Mouse (Mus musculus): ENCODE results near the gene Dhx15. TPM values are rescaled to one million over a fixed set of nuclear protein-coding genes. Genes with fewer than 3 reads are reported as not detected.

Gene Dhx15
- polyA plus RNA-seq, 1 experiment from 2014 or later = 87.5 TPM

DNA sequence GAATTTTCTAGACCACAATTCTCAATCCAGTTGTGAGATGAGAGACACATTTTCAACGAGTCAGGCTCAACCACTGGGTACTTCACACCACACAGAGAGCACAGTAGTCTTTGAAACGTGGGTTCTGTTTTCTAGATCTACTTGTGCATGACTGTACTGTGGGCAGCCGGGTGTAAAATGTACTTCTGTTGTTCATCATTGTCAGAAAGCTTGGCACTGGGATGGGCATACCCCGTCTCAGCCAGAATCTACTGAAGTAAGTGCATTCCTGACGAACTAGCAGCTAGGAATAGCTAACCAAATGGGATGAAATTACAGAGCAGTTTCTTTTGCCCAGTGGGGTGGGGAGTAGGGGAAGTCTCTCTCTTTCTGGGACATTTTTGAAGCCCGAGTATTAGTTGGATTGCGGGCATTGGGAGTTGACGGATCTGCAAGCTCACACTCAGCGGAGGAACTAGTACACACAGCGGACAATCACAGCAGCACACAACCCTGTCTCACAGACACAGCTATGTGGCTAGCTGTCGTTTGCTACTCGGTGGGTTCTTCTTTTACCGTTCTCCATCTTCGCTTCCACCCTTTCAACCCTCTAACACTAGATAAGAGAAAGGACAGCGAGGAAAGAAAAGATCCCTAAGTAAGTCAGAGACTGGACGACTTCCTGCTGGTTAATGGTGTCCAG, 54.7 kb downstream of the Dhx15 start:
- Histone ChIP-seq H3K9me3 (ENCODE audit: control insufficient read depth, low read length) (no peaks in the 10 kb centered on the region), H3K4me1 (ENCODE audit: control insufficient read depth, insufficient read depth, low read length) (no peaks in the 10 kb centered on the region), H3K27ac (replicated peaks; ENCODE audit: low read depth, low read length) (no peak overlapping the region), H3K9ac (replicated peaks; ENCODE audit: low read length) (no peak overlapping the region), H3K36me3 (ENCODE audit: control insufficient read depth, insufficient read depth, low read length) (0 out of 2 replicates have a peak, but pooled peaks cover 7% of the 10 kb centered on the region), H3K4me2 (ENCODE audit: low read length) (no peak overlapping the region), H3K27me3 (ENCODE audit: control insufficient read depth, insufficient read depth, low read length) (no peaks in the 10 kb centered on the region), H3K4me3 (replicated peaks; ENCODE audit: low read depth, low read length) (no peak overlapping the region)
- 87% methylated on average over 16 of the region's 16 CpGs for WGBS
- ATAC-seq (ENCODE audit: low FRiP score, low TSS enrichment) (no peak), DNase-seq (no peak)

DNA sequence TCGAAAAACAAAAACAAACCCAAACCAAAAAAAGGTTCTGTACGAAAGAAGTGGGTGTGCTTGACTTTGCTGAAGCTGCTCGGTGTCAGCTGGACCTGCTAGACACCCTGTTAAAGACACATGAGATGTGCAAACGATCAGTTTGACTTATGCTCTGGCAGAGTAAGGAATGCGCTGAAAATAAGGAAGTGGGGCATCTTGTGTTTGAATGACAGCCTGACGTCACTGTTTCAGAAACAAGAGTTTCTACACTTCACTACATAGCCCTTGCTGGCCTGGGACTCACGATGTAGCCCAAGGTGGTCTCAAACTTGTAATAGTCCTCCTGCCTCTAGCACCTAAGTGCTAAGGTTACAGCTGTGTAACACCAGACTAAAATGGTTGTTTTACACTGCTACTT, 57.5 kb downstream of the Dhx15 start:
- Histone ChIP-seq H3K27me3 (ENCODE audit: control insufficient read depth, insufficient read depth, low read length) (no peaks in the 10 kb centered on the region), H3K9ac (replicated peaks; ENCODE audit: low read length) (no peak overlapping the region), H3K4me1 (ENCODE audit: control insufficient read depth, insufficient read depth, low read length) (no peaks in the 10 kb centered on the region), H3K27ac (replicated peaks; ENCODE audit: low read depth, low read length) (no peak overlapping the region), H3K4me3 (replicated peaks; ENCODE audit: low read depth, low read length) (no peak overlapping the region), H3K36me3 (ENCODE audit: control insufficient read depth, insufficient read depth, low read length) (no peaks in the 10 kb centered on the region), H3K9me3 (ENCODE audit: control insufficient read depth, low read length) (no peaks in the 10 kb centered on the region), H3K4me2 (ENCODE audit: low read length) (no peak overlapping the region)
- DNase-seq = no peak
- 95% methylated on average over 7 of the region's 7 CpGs for WGBS
- no peak for ATAC-seq (ENCODE audit: low FRiP score, low TSS enrichment)

DNA sequence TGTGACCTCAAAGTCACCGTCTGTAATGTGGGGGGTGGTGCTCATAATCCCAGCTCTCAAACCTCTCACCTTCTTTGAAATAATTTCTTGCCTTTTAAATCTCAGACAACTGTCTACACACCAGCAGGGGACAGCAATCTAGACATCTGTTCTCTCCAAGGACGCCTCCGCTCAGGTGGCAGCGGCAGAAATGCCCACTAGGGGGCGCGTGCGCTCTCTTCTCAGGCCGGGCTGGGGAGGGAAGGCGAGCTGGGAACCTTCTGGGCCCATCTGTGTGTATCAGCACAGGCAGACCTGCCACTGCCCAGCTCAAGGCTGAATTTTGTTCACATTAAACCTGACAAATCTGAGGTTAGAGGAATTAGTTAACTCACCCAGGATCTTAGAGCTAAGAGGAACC, 58.2 kb downstream of the Dhx15 start:
- 0 out of 2 replicates have a peak, but pooled peaks have one; percentile 29 for ATAC-seq (ENCODE audit: low FRiP score, low TSS enrichment)
- H3K9ac ChIP-seq (replicated peaks; ENCODE audit: low read length) = no peak overlapping the region
- no peaks in the 10 kb centered on the region for H3K27me3 ChIP-seq (ENCODE audit: control insufficient read depth, insufficient read depth, low read length)
- no peak overlapping the region for H3K27ac ChIP-seq (replicated peaks; ENCODE audit: low read depth, low read length)
- H3K36me3 ChIP-seq (ENCODE audit: control insufficient read depth, insufficient read depth, low read length) = no peaks in the 10 kb centered on the region
- no peaks in the 10 kb centered on the region for H3K9me3 ChIP-seq (ENCODE audit: control insufficient read depth, low read length)
- H3K4me3 ChIP-seq (replicated peaks; ENCODE audit: low read depth, low read length) = no peak overlapping the region
- no peak overlapping the region for H3K4me2 ChIP-seq (ENCODE audit: low read length)
- no peaks in the 10 kb centered on the region for H3K4me1 ChIP-seq (ENCODE audit: control insufficient read depth, insufficient read depth, low read length)
- DNase-seq = peak; percentile 60
- 13% methylated on average over 9 of the region's 9 CpGs for WGBS

DNA sequence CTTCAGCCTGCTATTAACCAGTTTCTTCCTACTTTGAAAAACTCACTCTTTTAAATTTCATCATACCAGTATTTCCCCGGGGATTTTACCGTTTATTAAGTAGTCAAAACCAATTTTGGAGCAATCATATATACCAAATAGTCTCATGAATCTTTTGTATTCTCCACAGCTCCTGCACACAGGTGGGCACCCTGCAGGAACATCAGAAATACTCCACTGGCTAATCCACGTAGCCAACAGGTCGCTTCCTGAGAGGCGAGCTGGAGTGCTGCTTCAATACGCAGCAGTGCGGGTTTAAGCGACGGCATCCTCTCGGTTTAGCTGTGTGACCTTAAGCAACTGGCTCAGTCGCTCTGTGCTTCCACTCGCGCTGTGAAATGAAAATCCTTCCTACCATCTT, 58.9 kb downstream of the Dhx15 start:
- whole genome bisulfite sequencing = 93% methylated on average over 13 of the region's 13 CpGs
- no peaks in the 10 kb centered on the region for H3K4me1 ChIP-seq (ENCODE audit: control insufficient read depth, insufficient read depth, low read length)
- no peak for DNase-seq
- no peak for ATAC-seq (ENCODE audit: low FRiP score, low TSS enrichment)
- H3K4me2 ChIP-seq (ENCODE audit: low read length) = no peak overlapping the region
- no peak overlapping the region for H3K27ac ChIP-seq (replicated peaks; ENCODE audit: low read depth, low read length)
- H3K9ac ChIP-seq (replicated peaks; ENCODE audit: low read length) = no peak overlapping the region
- no peak overlapping the region for H3K4me3 ChIP-seq (replicated peaks; ENCODE audit: low read depth, low read length)
- no peaks in the 10 kb centered on the region for H3K36me3 ChIP-seq (ENCODE audit: control insufficient read depth, insufficient read depth, low read length)
- no peaks in the 10 kb centered on the region for H3K9me3 ChIP-seq (ENCODE audit: control insufficient read depth, low read length)
- no peaks in the 10 kb centered on the region for H3K27me3 ChIP-seq (ENCODE audit: control insufficient read depth, insufficient read depth, low read length)

DNA sequence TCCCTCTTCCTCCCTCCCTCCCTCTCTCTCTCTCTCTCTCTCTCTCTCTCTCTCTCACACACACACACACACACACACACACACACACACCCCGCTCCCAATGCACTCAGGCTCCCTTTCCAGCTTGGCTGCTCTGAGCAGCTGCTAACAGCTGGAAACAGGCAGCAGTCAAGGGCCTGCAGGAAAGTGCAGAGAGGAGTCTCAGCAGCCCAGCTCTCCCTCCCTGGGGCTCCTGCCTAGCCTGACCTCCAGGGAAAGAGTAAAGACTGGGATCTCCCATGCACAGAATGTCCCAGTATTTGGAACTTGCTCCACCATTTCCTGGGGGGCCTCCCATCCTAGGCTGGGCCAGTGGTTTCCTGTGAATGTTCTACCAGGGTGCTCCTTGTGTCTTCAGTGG, 59.8 kb downstream of the Dhx15 start:
- 86% methylated on average over 1 of the region's 1 CpGs for WGBS

DNA sequence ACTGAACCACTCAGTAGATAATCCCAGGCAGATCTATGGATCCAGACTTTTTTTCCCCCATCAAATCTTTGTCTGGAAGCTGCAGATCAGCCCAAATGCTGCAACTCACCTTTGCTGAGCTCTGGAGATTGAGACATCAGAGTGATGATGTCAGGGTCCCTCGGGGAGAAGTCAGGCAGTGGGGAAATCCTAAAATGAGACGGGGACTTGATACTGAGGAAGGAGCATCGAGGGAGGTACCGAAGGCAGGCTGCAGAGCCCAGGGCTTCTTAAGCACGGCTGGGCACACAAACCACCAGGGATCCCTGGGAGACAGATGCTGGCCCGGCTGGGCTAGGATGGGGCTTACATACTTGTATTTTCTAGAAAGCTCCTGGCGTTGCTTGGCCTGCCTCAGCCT, 64.1 kb downstream of the Dhx15 start:
- H3K4me2 ChIP-seq (ENCODE audit: low read length) = no peak overlapping the region
- no peak overlapping the region for H3K4me3 ChIP-seq (replicated peaks; ENCODE audit: low read depth, low read length)
- no peaks in the 10 kb centered on the region for H3K4me1 ChIP-seq (ENCODE audit: control insufficient read depth, insufficient read depth, low read length)
- H3K9ac ChIP-seq (replicated peaks; ENCODE audit: low read length) = no peak overlapping the region
- no peak for DNase-seq
- no peaks in the 10 kb centered on the region for H3K9me3 ChIP-seq (ENCODE audit: control insufficient read depth, low read length)
- no peak for ATAC-seq (ENCODE audit: low FRiP score, low TSS enrichment)
- no peaks in the 10 kb centered on the region for H3K27me3 ChIP-seq (ENCODE audit: control insufficient read depth, insufficient read depth, low read length)
- no peak overlapping the region for H3K27ac ChIP-seq (replicated peaks; ENCODE audit: low read depth, low read length)
- WGBS = 53% methylated on average over 7 of the region's 7 CpGs
- H3K36me3 ChIP-seq (ENCODE audit: control insufficient read depth, insufficient read depth, low read length) = no peaks in the 10 kb centered on the region

More for the DNA sequence above, 59.8 kb downstream of the Dhx15 start:
- Histone ChIP-seq H3K27me3 (ENCODE audit: control insufficient read depth, insufficient read depth, low read length) (no peaks in the 10 kb centered on the region), H3K36me3 (ENCODE audit: control insufficient read depth, insufficient read depth, low read length) (no peaks in the 10 kb centered on the region), H3K27ac (replicated peaks; ENCODE audit: low read depth, low read length) (no peak overlapping the region), H3K9me3 (ENCODE audit: control insufficient read depth, low read length) (no peaks in the 10 kb centered on the region), H3K4me3 (replicated peaks; ENCODE audit: low read depth, low read length) (no peak overlapping the region), H3K4me2 (ENCODE audit: low read length) (no peak overlapping the region), H3K4me1 (ENCODE audit: control insufficient read depth, insufficient read depth, low read length) (no peaks in the 10 kb centered on the region), H3K9ac (replicated peaks; ENCODE audit: low read length) (no peak overlapping the region)
- DNase-seq (no peak), ATAC-seq (ENCODE audit: low FRiP score, low TSS enrichment) (no peak)

DNA sequence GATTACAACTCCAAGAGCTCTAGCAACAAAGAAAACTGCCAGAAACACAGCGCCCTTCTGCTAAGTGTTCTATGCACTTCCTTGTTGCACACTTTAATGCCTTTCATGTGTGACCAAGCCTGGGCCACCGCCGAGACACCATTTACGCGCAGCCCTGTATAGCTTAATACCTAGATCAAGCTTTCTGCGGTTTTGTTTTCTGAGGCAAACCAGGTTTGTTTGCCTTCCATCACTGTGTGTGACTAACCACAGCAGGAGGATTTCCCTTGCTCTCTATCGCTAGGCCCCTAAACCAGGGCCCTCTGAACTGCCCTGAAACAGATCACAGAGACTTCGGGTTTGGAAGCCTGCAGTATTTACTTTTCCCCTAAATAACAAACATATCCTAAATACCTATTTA, 64.5 kb downstream of the Dhx15 start:
- 84% methylated on average over 8 of the region's 8 CpGs for WGBS
- DNase-seq (no peak), ATAC-seq (ENCODE audit: low FRiP score, low TSS enrichment) (no peak)
- no peaks in the 10 kb centered on the region for H3K36me3 ChIP-seq (ENCODE audit: control insufficient read depth, insufficient read depth, low read length)
- no peak overlapping the region for H3K27ac ChIP-seq (replicated peaks; ENCODE audit: low read depth, low read length)
- H3K4me3 ChIP-seq (replicated peaks; ENCODE audit: low read depth, low read length) = no peak overlapping the region
- no peak overlapping the region for H3K4me2 ChIP-seq (ENCODE audit: low read length)
- no peak overlapping the region for H3K9ac ChIP-seq (replicated peaks; ENCODE audit: low read length)
- H3K27me3 ChIP-seq (ENCODE audit: control insufficient read depth, insufficient read depth, low read length) = no peaks in the 10 kb centered on the region
- H3K4me1 ChIP-seq (ENCODE audit: control insufficient read depth, insufficient read depth, low read length) = no peaks in the 10 kb centered on the region
- H3K9me3 ChIP-seq (ENCODE audit: control insufficient read depth, low read length) = no peaks in the 10 kb centered on the region

DNA sequence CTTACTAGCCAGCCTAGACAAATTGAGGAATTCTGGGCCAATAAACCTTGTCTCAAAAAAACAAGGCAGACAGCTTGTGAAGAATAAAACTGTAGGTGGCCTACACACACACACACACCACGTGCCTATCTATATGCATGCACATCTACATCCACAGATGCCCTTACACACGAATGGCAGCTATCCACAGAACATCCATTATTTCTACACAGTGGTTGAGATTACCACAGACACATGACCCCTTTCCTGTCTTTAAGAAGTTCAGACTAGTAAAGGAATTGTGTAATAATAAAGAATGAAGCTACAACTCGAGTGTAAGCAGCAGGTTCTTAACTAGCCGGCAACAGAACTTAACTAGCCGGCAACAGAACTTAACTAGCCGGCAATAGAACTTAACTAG, 68.2 kb downstream of the Dhx15 start:
- Histone ChIP-seq H3K9ac (replicated peaks; ENCODE audit: low read length) (no peak overlapping the region), H3K4me3 (replicated peaks; ENCODE audit: low read depth, low read length) (no peak overlapping the region), H3K4me1 (ENCODE audit: control insufficient read depth, insufficient read depth, low read length) (no peaks in the 10 kb centered on the region), H3K36me3 (ENCODE audit: control insufficient read depth, insufficient read depth, low read length) (no peaks in the 10 kb centered on the region), H3K9me3 (ENCODE audit: control insufficient read depth, low read length) (no peaks in the 10 kb centered on the region), H3K4me2 (ENCODE audit: low read length) (no peak overlapping the region), H3K27ac (replicated peaks; ENCODE audit: low read depth, low read length) (no peak overlapping the region), H3K27me3 (ENCODE audit: control insufficient read depth, insufficient read depth, low read length) (0 out of 2 replicates have a peak, but pooled peaks cover 4% of the 10 kb centered on the region)
- DNase-seq = no peak
- 86% methylated on average over 6 of the region's 6 CpGs for WGBS
- ATAC-seq (ENCODE audit: low FRiP score, low TSS enrichment) = no peak

DNA sequence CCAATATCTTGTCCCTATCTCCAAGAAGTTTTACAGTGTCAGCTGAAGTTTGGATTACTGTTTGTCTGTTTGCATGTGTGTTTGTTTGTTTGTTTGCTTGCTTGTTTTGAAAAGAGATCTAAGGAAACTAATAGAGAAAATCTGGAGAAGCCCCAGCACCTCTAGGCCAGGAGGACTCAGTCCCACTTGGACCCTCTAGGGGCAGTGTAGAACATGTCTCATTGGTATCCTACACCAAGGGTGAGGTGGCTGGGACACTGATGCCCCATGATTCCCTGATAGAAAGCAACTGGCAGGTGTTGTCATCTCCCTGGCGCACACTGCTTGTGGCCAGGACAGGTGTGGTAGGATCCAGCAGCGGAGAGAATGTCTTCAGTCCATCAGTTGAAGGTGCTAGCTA, 70.5 kb downstream of the Dhx15 start:
- Histone ChIP-seq H3K9ac (replicated peaks; ENCODE audit: low read length) (no peak overlapping the region), H3K4me1 (ENCODE audit: control insufficient read depth, insufficient read depth, low read length) (peaks cover 3% of the 10 kb centered on the region), H3K4me3 (replicated peaks; ENCODE audit: low read depth, low read length) (no peak overlapping the region), H3K27ac (replicated peaks; ENCODE audit: low read depth, low read length) (no peak overlapping the region), H3K27me3 (ENCODE audit: control insufficient read depth, insufficient read depth, low read length) (0 out of 2 replicates have a peak, but pooled peaks cover 4% of the 10 kb centered on the region), H3K4me2 (ENCODE audit: low read length) (no peak overlapping the region), H3K9me3 (ENCODE audit: control insufficient read depth, low read length) (no peaks in the 10 kb centered on the region), H3K36me3 (ENCODE audit: control insufficient read depth, insufficient read depth, low read length) (no peaks in the 10 kb centered on the region)
- DNase-seq (no peak), ATAC-seq (ENCODE audit: low FRiP score, low TSS enrichment) (no peak)
- whole genome bisulfite sequencing = 68% methylated on average over 2 of the region's 2 CpGs

Data from midbrain, embryonic 14.5 days (tissue).